Mouse (Mus musculus): ENCODE data around the gene Unc93b1. TPM values are rescaled to one million over a fixed set of nuclear protein-coding genes. Genes with fewer than 3 reads are reported as not detected.
A peak's percentile ranks its signal among the peaks of the same experiment; 100 is the strongest.

Gene Unc93b1
- polyA plus RNA-seq, 1 experiment: 174 TPM

DNA sequence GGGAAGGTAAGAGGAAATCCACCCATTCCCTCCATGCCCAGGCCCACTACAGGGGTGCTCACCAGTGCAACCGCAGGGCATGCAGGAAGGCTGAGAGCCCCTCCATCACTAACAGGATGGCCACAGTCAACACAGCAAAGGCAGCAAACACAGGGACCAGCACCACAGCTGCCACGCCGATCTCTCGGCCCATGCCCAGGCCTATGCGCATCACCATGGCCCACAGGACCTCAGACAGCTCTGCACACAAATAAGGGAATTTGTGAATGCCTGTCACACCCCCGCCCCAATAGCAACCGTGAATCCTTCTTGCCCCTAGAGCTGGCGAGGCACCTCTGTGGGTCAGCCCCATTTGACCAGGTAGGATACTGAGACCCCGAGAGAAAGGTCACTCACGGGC is 38.8 kb upstream of the Unc93b1 start:
- no peak overlapping the region for H3K27ac ChIP-seq (ENCODE audit: control insufficient read depth, insufficient read depth, low read length)

DNA sequence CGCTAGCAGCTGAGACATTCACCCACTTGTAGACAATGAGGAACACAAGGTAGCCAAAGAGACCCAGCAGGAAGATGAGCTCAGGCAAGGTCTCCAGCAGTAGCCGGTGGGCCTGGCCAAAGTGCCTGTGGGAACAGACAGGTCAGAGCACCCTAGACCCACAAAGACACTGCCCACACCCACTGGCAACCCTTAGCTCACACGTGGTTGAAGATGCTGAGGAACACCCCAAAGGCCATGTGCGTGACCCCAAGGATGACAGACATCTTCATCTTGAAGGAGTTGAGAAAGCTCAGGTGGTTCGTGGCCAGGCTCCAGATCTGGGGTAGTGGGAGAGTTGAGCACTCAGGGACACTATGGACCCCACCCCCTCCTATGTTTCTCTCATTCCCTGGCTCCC is 37.4 kb upstream of the Unc93b1 start:
- no peaks in the 10 kb centered on the region for H3K27me3 ChIP-seq (ENCODE audit: control insufficient read depth, insufficient read depth, low read length)
- 98% methylated on average over 5 of the region's 5 CpGs for WGBS
- H3K4me3 ChIP-seq (ENCODE audit: control insufficient read depth, insufficient read depth, low read length): no peak overlapping the region
- H3K4me1 ChIP-seq (replicated peaks; ENCODE audit: control insufficient read depth, insufficient read depth, low read length): peaks cover 5% of the 10 kb centered on the region
- no peak for DNase-seq
- H3K27ac ChIP-seq (ENCODE audit: control insufficient read depth, insufficient read depth, low read length): no peak overlapping the region
- TF ChIP-seq POLR2A (IDR thresholded peaks at IDR 0.05; ENCODE audit: control insufficient read depth, extremely low read depth, insufficient read depth, low read length, poor library complexity) (no peak), CTCF (IDR thresholded peaks at IDR 0.05; ENCODE audit: borderline replicate concordance, control insufficient read depth, extremely low read depth, insufficient read depth, low read length, poor library complexity) (no peak)
- peaks cover 34% of the 10 kb centered on the region for H3K36me3 ChIP-seq (ENCODE audit: control insufficient read depth, insufficient read depth, low read length)

More for the DNA sequence above, 38.8 kb upstream of the Unc93b1 start:
- H3K27me3 ChIP-seq (ENCODE audit: control insufficient read depth, insufficient read depth, low read length): no peaks in the 10 kb centered on the region
- no peak for TF ChIP-seq POLR2A (IDR thresholded peaks at IDR 0.05; ENCODE audit: control insufficient read depth, extremely low read depth, insufficient read depth, low read length, poor library complexity)
- no peak for TF ChIP-seq CTCF (IDR thresholded peaks at IDR 0.05; ENCODE audit: borderline replicate concordance, control insufficient read depth, extremely low read depth, insufficient read depth, low read length, poor library complexity)
- no peak overlapping the region for H3K4me3 ChIP-seq (ENCODE audit: control insufficient read depth, insufficient read depth, low read length)
- 96% methylated on average over 10 of the region's 10 CpGs for WGBS
- H3K36me3 ChIP-seq (ENCODE audit: control insufficient read depth, insufficient read depth, low read length): peaks cover 36% of the 10 kb centered on the region
- no peak for DNase-seq
- H3K4me1 ChIP-seq (replicated peaks; ENCODE audit: control insufficient read depth, insufficient read depth, low read length): no peaks in the 10 kb centered on the region

DNA sequence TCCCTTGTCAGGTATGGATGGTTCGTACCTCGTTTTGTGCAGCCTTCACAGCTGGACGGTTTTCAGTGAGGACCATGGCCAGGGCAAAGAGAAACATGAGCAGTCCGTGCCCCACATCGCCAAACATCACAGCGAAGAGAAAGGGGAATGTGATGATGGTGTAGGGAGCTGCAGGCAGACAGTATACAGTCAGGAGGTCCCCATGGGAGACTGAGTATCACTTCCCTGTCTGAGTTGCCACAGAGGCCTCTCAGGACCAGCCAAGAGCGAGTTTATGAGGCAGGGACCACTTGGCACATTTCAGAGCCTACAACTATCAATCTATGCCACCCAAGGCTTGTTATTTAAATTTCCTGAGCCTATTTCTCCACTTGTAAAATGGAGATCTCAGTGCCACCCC is 36.0 kb upstream of the Unc93b1 start:
- Histone ChIP-seq H3K4me1 (replicated peaks; ENCODE audit: control insufficient read depth, insufficient read depth, low read length) (peaks cover 16% of the 10 kb centered on the region), H3K4me3 (ENCODE audit: control insufficient read depth, insufficient read depth, low read length) (no peak overlapping the region), H3K36me3 (ENCODE audit: control insufficient read depth, insufficient read depth, low read length) (peaks cover 29% of the 10 kb centered on the region), H3K27ac (ENCODE audit: control insufficient read depth, insufficient read depth, low read length) (no peak overlapping the region), H3K27me3 (ENCODE audit: control insufficient read depth, insufficient read depth, low read length) (no peaks in the 10 kb centered on the region)
- no peak for DNase-seq
- 93% methylated on average over 7 of the region's 7 CpGs for WGBS
- TF ChIP-seq CTCF (IDR thresholded peaks at IDR 0.05; ENCODE audit: borderline replicate concordance, control insufficient read depth, extremely low read depth, insufficient read depth, low read length, poor library complexity) (no peak), POLR2A (IDR thresholded peaks at IDR 0.05; ENCODE audit: control insufficient read depth, extremely low read depth, insufficient read depth, low read length, poor library complexity) (no peak)

DNA sequence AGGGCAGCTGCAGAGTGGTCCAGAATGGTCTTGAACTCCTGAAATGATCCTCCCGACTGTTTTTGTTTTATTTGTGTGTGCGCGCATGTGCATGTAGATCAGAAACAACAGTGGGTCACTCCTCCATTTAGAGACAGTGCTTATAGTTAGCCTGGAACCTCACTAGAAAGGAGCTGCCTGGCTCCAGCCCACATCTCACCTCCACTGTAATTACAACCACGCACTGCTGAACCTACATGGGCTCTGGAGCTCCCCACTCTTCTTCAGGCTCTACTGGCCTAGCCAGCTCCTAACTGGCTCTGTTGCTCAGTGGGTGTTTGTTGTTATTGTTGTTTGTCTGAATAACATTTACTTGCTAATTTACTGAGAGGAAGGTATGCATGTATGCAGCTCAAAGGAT is 35.4 kb upstream of the Unc93b1 start:
- Histone ChIP-seq H3K4me1 (replicated peaks; ENCODE audit: control insufficient read depth, insufficient read depth, low read length) (peaks cover 16% of the 10 kb centered on the region), H3K4me3 (ENCODE audit: control insufficient read depth, insufficient read depth, low read length) (no peak overlapping the region), H3K36me3 (ENCODE audit: control insufficient read depth, insufficient read depth, low read length) (peaks cover 24% of the 10 kb centered on the region), H3K27me3 (ENCODE audit: control insufficient read depth, insufficient read depth, low read length) (no peaks in the 10 kb centered on the region), H3K27ac (ENCODE audit: control insufficient read depth, insufficient read depth, low read length) (no peak overlapping the region)
- DNase-seq: no peak
- 98% methylated on average over 4 of the region's 4 CpGs for WGBS
- TF ChIP-seq CTCF (IDR thresholded peaks at IDR 0.05; ENCODE audit: borderline replicate concordance, control insufficient read depth, extremely low read depth, insufficient read depth, low read length, poor library complexity) (no peak), POLR2A (IDR thresholded peaks at IDR 0.05; ENCODE audit: control insufficient read depth, extremely low read depth, insufficient read depth, low read length, poor library complexity) (no peak)

DNA sequence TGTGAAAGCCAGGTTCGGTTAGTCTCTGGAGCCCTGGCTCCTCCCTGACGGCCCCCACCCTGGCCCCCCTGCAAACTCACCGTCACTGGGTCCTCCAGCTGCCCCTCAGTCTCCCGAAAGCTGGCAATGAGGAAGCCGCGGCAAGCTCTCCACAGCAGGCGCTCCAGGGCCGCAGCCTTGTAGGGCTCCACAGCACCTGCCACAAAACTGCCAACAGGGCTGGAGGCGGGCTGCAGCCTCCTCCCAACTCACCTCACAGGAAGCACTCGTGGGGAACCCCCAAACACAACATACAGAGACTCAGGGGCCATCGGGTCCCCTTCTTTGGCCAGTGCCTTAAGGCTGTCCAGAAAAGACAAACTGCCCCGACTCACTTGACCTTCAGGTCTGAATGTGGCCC is 32.0 kb upstream of the Unc93b1 start:
- TF ChIP-seq CTCF (IDR thresholded peaks at IDR 0.05; ENCODE audit: borderline replicate concordance, control insufficient read depth, extremely low read depth, insufficient read depth, low read length, poor library complexity) (no peak), POLR2A (IDR thresholded peaks at IDR 0.05; ENCODE audit: control insufficient read depth, extremely low read depth, insufficient read depth, low read length, poor library complexity) (no peak)
- 0 out of 2 replicates have a peak, but pooled peaks cover 6% of the 10 kb centered on the region for H3K36me3 ChIP-seq (ENCODE audit: control insufficient read depth, insufficient read depth, low read length)
- no peaks in the 10 kb centered on the region for H3K27me3 ChIP-seq (ENCODE audit: control insufficient read depth, insufficient read depth, low read length)
- H3K4me1 ChIP-seq (replicated peaks; ENCODE audit: control insufficient read depth, insufficient read depth, low read length): peaks cover 43% of the 10 kb centered on the region
- DNase-seq: peak; percentile 41
- no peak overlapping the region for H3K27ac ChIP-seq (ENCODE audit: control insufficient read depth, insufficient read depth, low read length)
- WGBS: 14% methylated on average over 12 of the region's 12 CpGs
- no peak overlapping the region for H3K4me3 ChIP-seq (ENCODE audit: control insufficient read depth, insufficient read depth, low read length)

DNA sequence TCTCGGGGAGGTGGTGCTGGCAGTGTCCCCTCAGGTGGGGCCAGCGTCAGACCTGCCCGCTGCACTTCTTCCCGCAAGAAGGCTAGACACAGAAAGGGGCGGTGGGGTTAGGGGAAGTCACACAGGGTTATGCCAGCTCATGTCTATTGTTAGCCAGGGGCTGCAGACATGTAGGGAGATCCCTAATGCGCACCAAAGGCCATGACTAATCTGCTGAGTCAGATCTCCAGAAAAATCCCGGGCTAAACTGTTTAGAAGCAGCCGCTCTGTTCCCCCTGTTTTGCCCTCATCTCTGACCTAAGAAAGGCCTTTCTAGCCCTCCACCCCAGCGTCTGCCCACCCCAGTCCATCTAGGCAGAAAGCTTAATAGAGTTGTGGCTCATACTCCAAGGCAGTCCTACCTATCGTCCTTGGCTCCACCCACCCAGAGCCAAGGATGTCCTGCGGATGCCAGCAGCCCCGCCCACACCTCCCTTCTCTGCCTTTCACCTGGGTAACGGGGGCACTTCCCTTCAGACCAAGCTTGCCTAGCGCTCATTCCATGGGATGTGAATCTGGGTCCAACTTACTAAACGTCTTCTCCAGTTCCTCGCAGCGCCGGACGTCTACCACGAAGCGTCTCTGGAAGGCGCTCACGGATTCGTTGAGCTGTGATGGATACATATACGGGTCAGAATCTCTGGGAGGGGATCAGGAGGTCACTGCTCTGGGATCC is 31.2 kb upstream of the Unc93b1 start:
- no peaks in the 10 kb centered on the region for H3K27me3 ChIP-seq (ENCODE audit: control insufficient read depth, insufficient read depth, low read length)
- H3K4me3 ChIP-seq (ENCODE audit: control insufficient read depth, insufficient read depth, low read length): no peak overlapping the region
- TF ChIP-seq CTCF (IDR thresholded peaks at IDR 0.05; ENCODE audit: borderline replicate concordance, control insufficient read depth, extremely low read depth, insufficient read depth, low read length, poor library complexity): no peak
- TF ChIP-seq POLR2A (IDR thresholded peaks at IDR 0.05; ENCODE audit: control insufficient read depth, extremely low read depth, insufficient read depth, low read length, poor library complexity): no peak
- no peak overlapping the region for H3K27ac ChIP-seq (ENCODE audit: control insufficient read depth, insufficient read depth, low read length)
- peaks cover 43% of the 10 kb centered on the region for H3K4me1 ChIP-seq (replicated peaks; ENCODE audit: control insufficient read depth, insufficient read depth, low read length)
- 89% methylated on average over 25 of the region's 25 CpGs for WGBS
- no peak for DNase-seq
- peaks cover 6% of the 10 kb centered on the region; the same call in 1 of the 2 replicates for H3K36me3 ChIP-seq (ENCODE audit: control insufficient read depth, insufficient read depth, low read length)
